Mouse (Mus musculus) neutrophil, adult 65 days (primary cell): ENCODE data around the gene Sbno1. TPM values are rescaled to one million over a fixed set of nuclear protein-coding genes. Genes with fewer than 3 reads are reported as not detected.

Source experiments
- total RNA-seq: library from RNA; stranded (reverse); gene quantifications from 2 replicates; pipeline ENCODE4 v1.2.4, GENCODE M21; 2023

Sbno1 gene
- total RNA-seq: 211 and 313 TPM in 2 replicates

DNA sequence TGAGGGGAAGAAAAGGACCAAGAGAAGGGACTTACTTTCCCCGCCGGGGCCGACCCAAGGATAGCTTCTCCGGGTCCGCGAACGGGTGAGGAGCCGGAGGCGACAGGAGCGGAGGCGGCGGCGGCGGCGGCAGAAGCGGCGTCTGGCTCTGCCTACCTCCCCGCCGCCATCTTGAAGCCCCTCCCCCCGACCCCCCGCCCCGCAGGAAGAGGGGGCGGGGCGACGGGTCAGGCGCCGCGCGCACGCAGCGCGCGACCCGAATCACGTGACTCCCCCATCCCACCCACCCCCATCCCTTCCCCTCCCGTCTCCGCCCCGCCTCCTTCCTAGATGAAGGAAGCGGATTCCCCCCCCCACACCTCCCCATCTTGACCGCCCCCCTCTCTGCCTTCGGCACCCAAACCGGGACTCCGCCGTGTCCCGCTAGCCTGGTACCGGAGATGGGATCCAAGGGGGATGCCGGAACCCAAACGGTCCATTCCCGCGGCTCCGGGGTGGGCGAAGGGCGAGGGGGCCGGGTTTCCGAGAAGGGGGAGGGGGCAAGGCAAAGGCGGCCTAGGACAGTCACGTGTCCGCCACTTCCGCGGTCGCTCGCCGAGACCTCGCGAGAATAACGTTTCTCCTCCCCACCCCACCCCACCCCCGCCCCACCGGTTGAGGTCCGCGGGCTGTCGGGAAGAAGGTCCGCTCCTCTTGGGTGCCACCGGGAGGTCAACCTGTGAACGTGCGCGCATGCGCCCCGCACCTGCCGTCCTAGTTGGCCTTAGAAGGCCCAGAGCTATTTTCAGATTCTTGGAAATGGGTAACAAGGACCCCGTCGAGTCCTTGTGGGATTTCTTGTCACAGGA is at the start of gene Sbno1:
TSS of gene Sbno1 (minus strand) at position 590 of the 848 bp plus-strand sequence.

GRCm38 (mm10) chr5:124439447-124440093 is 13.8 kb upstream of the Sbno1 start, which contains the start of gene Kmt5a:
Gene Kmt5a, plus strand, starts transcription at chr5:124439930.

GRCm38 (mm10) chr5:124362982-124363381 is 62.8 kb downstream of the Sbno1 start, which contains the start of gene Cdk2ap1:
Gene Cdk2ap1, minus strand, starts transcription at chr5:124363082.

DNA sequence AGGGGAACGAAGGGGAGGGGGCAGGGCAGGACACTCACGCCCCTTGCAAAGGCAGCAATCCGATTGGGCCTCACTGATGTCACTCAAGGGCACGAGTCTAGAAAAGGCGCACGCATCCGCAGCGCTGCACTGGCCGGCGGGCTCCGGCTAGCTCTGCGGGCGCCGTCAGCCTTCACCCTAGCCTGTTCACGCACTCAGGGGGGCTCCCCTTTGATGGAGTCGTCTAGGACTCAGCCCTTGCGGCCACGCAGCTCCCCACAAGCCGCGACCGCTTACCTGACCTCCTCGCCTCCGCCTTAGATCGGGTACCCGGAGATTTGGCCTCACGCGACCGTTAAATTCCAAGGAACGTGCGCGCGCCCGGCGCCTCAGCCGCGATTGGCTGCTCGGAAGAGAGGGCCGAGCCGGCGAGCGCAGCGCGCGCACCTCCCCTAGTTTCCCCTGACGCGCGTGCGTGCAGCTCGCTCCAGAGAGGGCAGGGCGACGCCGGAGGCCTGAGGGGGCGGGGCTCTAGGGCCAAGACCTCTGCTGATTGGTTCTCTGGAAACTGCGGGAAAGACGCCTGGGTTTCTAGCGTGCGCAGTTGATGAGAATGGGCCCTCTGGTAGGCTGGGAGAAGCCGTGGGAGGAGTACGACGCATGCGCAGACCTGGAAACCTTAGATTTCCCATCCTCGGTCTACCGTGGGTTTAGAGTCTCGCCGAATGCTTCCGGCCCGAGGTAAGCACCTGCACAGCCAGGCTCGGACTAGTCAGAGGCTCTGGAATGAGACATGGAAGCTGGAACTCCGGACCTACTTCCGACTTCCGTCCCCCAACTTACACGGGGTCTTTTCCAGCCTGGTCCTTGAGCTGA is 98.1 kb downstream of the Sbno1 start, which contains the start of the genes Mphosph9 and 2810006K23Rik:
TSS of gene Mphosph9 (minus strand) at position 463 of the 855 bp plus-strand sequence.
TSS of gene 2810006K23Rik (plus strand) at position 580 of the 855 bp plus-strand sequence.

Other genes starting within 250 kb of the Sbno1 start
- gene Pitpnm2, start 176.2 kb downstream of the Sbno1 start, total RNA-seq: 1.9 and 2.1 TPM in 2 replicates
- 11.6 TPM in 2 replicates for gene Mphosph9, start 98.0 kb downstream of the Sbno1 start, total RNA-seq
- gene 2810006K23Rik, start 97.9 kb downstream of the Sbno1 start, total RNA-seq: 2.2 and 3.0 TPM in 2 replicates
- 74.1 and 82.2 TPM in 2 replicates for gene Cdk2ap1, start 62.9 kb downstream of the Sbno1 start, total RNA-seq
- gene Kmt5a, start 13.9 kb upstream of the Sbno1 start, total RNA-seq: 150 and 176 TPM in 2 replicates
- gene Rilpl2, start 52.4 kb upstream of the Sbno1 start, total RNA-seq: 94.9 and 111 TPM in 2 replicates
- gene Snrnp35, start 57.1 kb upstream of the Sbno1 start, total RNA-seq: 7.9 and 11.7 TPM in 2 replicates
- 0.68 and 1.9 TPM in 2 replicates for gene Rilpl1, start 105.4 kb upstream of the Sbno1 start, total RNA-seq
- 150 and 151 TPM in 2 replicates for gene Tmed2, start 114.7 kb upstream of the Sbno1 start, total RNA-seq
- gene Ddx55, start 126.9 kb upstream of the Sbno1 start, total RNA-seq: 9.6 and 18.9 TPM in 2 replicates
- 13.7 and 21.4 TPM in 2 replicates for gene Eif2b1, start 153.1 kb upstream of the Sbno1 start, total RNA-seq
- gene Gtf2h3, start 153.1 kb upstream of the Sbno1 start, total RNA-seq: 2.6 and 4.6 TPM in 2 replicates
- gene Atp6v0a2, start 202.6 kb upstream of the Sbno1 start, total RNA-seq: 26.6 and 35.9 TPM in 2 replicates